Mouse (Mus musculus) urinary bladder, adult 2 months (tissue): ENCODE data around the gene Gm44790. TPM values are rescaled to one million over a fixed set of nuclear protein-coding genes. Genes with fewer than 3 reads are reported as not detected.

Experiments used
- DNase-seq: peaks from one replicate; pipeline ENCODE4 v3.0.0; 2022; ENCODE audit warnings: low spot score
- polyA plus RNA-seq: library from polyadenylated mRNA; depleted of rRNA; stranded (reverse); fragments of >200 nt; gene quantifications from 2 replicates; pipeline ENCODE4 v1.2.3, GENCODE M21; 2012

Gm44790 gene
- polyA plus RNA-seq, 1 experiment: 1.0 TPM

- peak; percentile 91 for DNase-seq
These were observed 22.2 kb upstream of the Gm44790 start, which contains the start of gene Tia1 for GRCm38 (mm10) chr6:86404100-86404861. Tia1 (plus strand) TSS chr6:86404219.

DNA sequence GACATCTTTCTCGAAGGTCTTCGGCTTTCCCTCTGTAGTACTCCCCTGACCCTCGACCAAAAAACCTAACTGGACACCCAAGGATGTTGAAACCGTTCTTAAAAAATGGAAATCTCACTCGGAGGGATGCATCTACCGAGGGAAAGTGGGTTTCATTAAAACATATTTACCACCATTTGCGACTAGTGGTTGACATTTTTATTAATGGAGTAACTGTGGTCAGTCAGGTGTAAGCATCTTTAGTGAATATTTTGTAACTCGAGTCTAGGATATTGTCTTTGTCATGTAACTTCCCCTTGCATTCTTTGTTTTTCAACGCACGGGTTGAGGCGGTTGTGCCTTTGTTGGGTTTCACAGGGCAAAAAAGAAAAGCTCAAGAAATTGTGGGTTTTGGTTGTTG, 21.5 kb upstream of the Gm44790 start:
- no peak for DNase-seq

GRCm38 (mm10) chr6:86406306-86406705, 20.2 kb upstream of the Gm44790 start:
- no peak for DNase-seq

GRCm38 (mm10) chr6:86418711-86419110, 7.7 kb upstream of the Gm44790 start:
- DNase-seq: no peak

DNA sequence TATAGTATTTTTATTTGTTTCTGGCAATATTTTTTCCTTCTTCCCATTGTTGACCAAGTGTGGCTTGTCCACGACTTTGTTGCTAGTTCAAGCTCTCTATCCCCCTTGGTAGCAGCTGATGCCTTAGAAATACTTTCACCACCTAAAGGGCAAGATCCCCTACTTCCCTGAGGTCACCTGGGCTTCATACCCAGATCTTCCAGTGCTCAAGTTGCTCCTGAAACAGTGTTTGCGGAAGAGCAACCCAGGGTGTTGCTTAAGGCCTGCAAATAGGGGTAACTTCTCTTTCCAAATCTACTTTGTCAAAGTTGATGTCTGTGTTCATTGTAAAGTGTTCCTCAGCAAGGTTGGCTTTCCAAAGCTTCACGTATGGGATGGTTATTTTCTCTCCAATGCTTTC, 7.2 kb upstream of the Gm44790 start:
- no peak for DNase-seq

GRCm38 (mm10) chr6:86420491-86420890, 6.0 kb upstream of the Gm44790 start:
- DNase-seq: no peak

DNA sequence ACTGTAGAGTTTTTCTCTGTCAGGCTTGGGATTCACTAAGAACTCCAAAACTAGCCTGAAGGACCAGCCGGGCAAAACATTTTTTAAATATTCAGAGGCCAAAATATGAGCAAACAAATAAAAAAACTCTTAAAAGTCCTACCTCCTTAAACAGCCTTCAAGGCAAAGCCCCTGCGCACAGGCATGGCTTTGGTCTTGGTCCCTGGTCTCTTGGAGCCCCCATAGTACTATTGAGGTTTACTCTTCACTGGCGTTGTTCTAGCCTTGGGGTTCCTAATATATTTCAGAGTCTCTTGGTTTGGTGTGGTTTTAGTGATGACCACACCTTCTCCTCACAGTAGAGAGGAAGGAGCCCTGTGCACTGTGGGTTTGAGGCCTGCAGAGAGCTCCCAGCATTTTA, 5.1 kb downstream of the Gm44790 start:
- DNase-seq: no peak

DNA sequence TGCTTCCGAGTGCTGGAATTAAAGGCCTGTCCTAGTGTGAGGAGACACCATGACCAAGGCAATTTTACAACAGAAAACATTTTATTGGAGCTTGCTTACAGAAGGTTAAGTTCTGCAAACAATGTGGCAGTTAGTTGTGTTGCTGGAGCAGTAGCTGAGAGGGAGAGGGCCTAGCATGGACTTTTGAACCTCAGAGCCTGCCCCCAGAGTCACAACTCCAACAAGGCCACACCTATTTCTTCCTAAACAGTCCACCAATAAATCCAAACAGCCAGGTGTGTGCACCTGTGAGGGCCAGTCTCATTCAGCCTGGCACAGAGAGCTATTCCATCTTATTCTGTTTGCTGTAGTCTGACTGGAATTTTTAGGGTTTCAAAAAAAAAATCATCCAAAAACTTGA, 7.2 kb downstream of the Gm44790 start:
- no peak for DNase-seq

GRCm38 (mm10) chr6:86437711-86438110, 11.3 kb downstream of the Gm44790 start:
- DNase-seq: peak; percentile 36

DNA sequence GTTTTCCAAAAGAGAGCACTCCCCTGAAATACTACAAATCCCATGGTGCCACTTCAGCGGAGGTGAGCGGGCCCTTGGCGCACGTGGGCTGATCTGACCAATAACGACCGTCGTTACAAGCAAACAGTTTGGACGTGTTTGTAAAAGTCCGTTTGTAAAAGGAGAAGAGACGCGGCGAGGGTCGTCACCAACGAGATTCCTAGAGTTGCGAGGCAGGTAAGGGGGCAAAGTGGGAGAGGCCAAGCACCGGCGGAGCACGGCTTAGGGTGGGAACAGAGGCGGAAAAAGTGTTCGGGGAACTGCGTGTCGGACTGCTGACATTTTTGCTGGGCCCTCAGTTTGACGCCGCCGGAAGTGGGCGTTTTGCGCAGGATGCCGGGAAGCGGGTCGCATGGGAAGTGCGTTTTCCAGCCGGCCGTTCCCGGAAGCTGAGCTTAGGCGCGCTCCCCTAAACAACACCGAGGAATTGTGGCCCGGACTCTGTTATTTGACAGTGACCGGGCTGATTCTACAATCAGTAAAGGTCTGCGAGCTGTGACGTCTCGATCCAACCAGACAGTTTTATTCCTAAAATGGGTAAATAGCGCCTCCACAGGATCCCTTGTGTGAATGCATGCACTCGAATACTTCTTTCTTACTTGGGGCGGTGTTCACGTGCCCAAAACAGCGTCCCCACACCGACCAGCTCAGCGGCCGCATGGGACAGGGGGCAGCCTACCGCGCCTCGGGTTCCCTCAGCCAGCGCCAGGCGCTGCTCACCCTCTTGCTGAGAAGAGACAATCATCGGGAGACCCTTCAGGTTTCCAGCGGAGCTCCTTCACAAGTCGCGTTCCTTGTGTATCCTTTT, 12.0 kb downstream of the Gm44790 start, which contains the start of gene C87436:
C87436 (plus strand) TSS at position 103 of the 847 bp plus-strand sequence.
- peak; percentile 92 for DNase-seq

DNA sequence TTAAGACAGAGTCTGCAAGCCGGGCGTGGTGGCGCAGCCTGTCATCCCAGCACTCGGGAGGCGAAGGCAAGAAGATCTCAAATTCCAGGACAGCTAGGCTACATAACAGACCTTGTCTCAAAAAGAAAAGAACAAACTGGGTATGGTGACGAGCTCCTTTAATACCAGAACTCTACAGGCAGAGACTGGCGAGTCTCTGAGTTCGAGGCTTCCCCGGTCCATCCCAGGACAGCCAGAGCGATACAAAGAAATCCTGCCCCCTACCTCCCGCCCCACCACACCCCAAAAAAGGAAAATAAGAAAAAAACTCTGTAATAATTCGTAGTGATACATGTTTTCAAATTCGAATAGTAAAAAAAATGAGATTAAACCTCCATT, 12.7 kb downstream of the Gm44790 start:
- DNase-seq: no peak

DNA sequence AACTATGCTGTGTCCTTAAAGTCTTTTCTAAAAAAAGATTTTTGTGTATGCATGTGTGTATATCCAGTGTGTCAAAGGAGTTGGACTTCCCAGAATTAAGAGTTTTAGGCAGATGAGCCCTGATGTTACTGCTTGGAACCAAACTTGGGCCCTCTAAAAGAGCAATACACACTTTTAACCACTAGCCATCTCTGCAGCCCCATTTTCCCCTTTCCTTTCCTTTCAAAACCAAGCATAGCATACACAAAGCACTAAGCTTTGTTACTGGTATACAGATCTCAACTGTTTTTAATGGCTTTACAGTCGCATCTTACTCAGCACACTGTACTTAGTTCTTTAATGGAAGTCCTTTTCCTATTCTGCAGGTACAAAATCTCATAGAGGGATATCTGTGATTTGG, 13.1 kb downstream of the Gm44790 start:
- DNase-seq: no peak

- DNase-seq: no peak
These were observed 15.1 kb downstream of the Gm44790 start for GRCm38 (mm10) chr6:86441571-86441970.

- no peak for DNase-seq
These were observed 19.1 kb downstream of the Gm44790 start for GRCm38 (mm10) chr6:86445551-86445950.

GRCm38 (mm10) chr6:86446927-86447568, 20.6 kb downstream of the Gm44790 start:
- DNase-seq: no peak

DNA sequence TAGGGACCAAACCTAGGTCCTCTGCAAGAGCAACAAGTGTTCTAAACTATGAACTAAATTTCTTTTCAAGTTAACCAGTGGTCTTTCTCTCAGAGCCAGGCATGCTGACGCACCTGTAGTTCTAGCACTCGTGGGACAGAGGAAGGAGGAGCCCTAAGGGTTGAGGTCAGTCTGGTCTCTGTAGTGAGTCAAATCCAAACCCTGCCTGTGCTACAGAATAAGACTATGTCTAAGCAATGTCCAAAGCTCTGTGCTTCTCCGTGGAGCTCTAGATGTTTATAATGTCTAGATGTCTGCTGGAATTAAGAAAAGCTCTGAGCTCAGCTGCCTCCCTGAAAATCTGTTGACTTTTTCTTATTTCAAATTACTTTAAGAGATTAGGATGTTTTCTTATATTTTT, 30.3 kb downstream of the Gm44790 start:
- DNase-seq: no peak

- DNase-seq: no peak
These were observed 36.6 kb downstream of the Gm44790 start for GRCm38 (mm10) chr6:86463079-86463478.

- DNase-seq: no peak
These were observed 44.9 kb downstream of the Gm44790 start for GRCm38 (mm10) chr6:86471317-86471716.

DNA sequence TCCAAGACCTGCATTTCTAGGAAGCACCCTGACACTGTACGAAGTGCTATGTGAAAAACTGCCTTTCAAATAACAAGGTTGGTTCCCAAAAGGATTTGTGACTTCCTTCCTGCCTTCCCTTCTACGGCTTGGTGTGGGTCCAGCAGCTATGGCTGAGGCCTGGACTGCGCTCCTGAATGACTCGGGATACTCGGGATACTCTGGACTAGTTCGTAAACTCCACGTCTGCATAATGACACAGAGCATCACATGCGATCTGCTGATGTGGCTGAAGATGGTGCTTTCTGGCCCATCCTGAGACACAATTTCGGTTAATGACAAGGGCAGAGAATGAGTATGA, 45.3 kb downstream of the Gm44790 start:
- no peak for DNase-seq

- peak; percentile 99 for DNase-seq
These were observed 45.9 kb downstream of the Gm44790 start for GRCm38 (mm10) chr6:86472100-86472955.

GRCm38 (mm10) chr6:86473077-86473476, 46.6 kb downstream of the Gm44790 start:
- DNase-seq: no peak

- DNase-seq: no peak
These were observed 47.6 kb downstream of the Gm44790 start for GRCm38 (mm10) chr6:86474072-86474471.
